Mouse (Mus musculus): ENCODE results near the gene Pitpnm3. TPM values are rescaled to one million over a fixed set of nuclear protein-coding genes. Genes with fewer than 3 reads are reported as not detected.
"Not testable (repeated sequence)": the region's sequence is repeated elsewhere in the genome, so short reads cannot be mapped to it uniquely, and the experiment has no call there.

The Pitpnm3 gene
- polyA plus RNA-seq, 2 experiments: 0.01 to 0.13 TPM

- no peak overlapping the region for H3K4me3 ChIP-seq (ENCODE audit: insufficient read depth in 1 of 2, low read depth in 2 of 2, low read length in 2 of 2)
- H3K27me3 ChIP-seq (ENCODE audit: control insufficient read depth, insufficient read depth, low read length): no peaks in the 10 kb centered on the region
- no peak overlapping the region for H3K27ac ChIP-seq
- DNase-seq (ENCODE audit: low read depth in 3 of 3, low spot score in 3 of 3): no peak
- TF ChIP-seq EP300 (IDR thresholded peaks at IDR 0.05; ENCODE audit: low read depth): no peak
- TF ChIP-seq CTCF (IDR thresholded peaks at IDR 0.05; ENCODE audit: low read depth): no peak
- WGBS (ENCODE audit: insufficient replicate concordance): 74% methylated on average over 5 of the region's 5 CpGs
- no peak overlapping the region for H3K9ac ChIP-seq (replicated peaks)
- no peak for ATAC-seq (ENCODE audit: insufficient read depth)
- no peaks in the 10 kb centered on the region; the same call in 1 of the 2 replicates for H3K36me3 ChIP-seq (replicated peaks; ENCODE audit: control insufficient read depth, insufficient read depth, low read depth)
- H3K4me1 ChIP-seq (replicated peaks; ENCODE audit: control insufficient read depth in 2 of 2, insufficient read depth in 2 of 2, low read length in 1 of 2): no peaks in the 10 kb centered on the region
- no peak overlapping the region for H3K4me2 ChIP-seq (ENCODE audit: low read depth)
- H3K9me3 ChIP-seq (ENCODE audit: control insufficient read depth, low read length): no peaks in the 10 kb centered on the region
Measured at GRCm38 (mm10) chr11:72175966-72176365, 40.4 kb upstream of the Pitpnm3 start.

DNA sequence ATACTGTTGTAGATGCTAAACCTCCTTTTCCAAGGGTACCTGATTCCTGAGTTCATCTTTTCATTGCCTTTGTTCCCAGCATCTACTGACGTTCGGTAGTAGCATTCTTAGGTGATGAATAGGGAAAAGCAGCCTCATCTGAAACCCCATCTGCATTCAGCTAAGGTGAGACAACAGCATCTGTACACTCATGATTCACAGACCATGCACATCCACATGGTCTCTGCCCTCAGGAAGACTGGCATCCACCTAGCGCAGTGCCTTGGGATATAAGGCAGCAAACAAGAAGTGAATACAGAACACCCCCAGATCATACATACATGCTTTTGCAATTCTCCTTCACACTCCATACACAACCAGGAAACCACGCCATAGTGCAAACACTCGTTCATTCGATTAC, 39.1 kb upstream of the Pitpnm3 start:
- Histone ChIP-seq H3K9me3 (ENCODE audit: control insufficient read depth, low read length) (no peaks in the 10 kb centered on the region), H3K36me3 (replicated peaks; ENCODE audit: control insufficient read depth, insufficient read depth, low read depth) (no peaks in the 10 kb centered on the region; the same call in 1 of the 2 replicates), H3K9ac (replicated peaks) (no peak overlapping the region), H3K4me2 (ENCODE audit: low read depth) (no peak overlapping the region), H3K27ac (no peak overlapping the region), H3K27me3 (ENCODE audit: control insufficient read depth, insufficient read depth, low read length) (no peaks in the 10 kb centered on the region), H3K4me3 (ENCODE audit: insufficient read depth in 1 of 2, low read depth in 2 of 2, low read length in 2 of 2) (no peak overlapping the region), H3K4me1 (replicated peaks; ENCODE audit: control insufficient read depth in 2 of 2, insufficient read depth in 2 of 2, low read length in 1 of 2) (no peaks in the 10 kb centered on the region)
- ATAC-seq (ENCODE audit: insufficient read depth): no peak
- TF ChIP-seq CTCF (IDR thresholded peaks at IDR 0.05; ENCODE audit: low read depth): no peak
- TF ChIP-seq EP300 (IDR thresholded peaks at IDR 0.05; ENCODE audit: low read depth): no peak
- 80% methylated on average over 6 of the region's 6 CpGs for WGBS (ENCODE audit: insufficient replicate concordance)
- no peak for DNase-seq (ENCODE audit: low read depth in 3 of 3, low spot score in 3 of 3)

- no peak overlapping the region for H3K4me3 ChIP-seq (ENCODE audit: insufficient read depth in 1 of 2, low read depth in 2 of 2, low read length in 2 of 2)
- no peaks in the 10 kb centered on the region for H3K9me3 ChIP-seq (ENCODE audit: control insufficient read depth, low read length)
- ATAC-seq (ENCODE audit: insufficient read depth) (no peak), DNase-seq (ENCODE audit: low read depth in 3 of 3, low spot score in 3 of 3) (no peak)
- H3K27ac ChIP-seq: no peak overlapping the region
- no peak overlapping the region for H3K4me2 ChIP-seq (ENCODE audit: low read depth)
- H3K4me1 ChIP-seq (replicated peaks; ENCODE audit: control insufficient read depth in 2 of 2, insufficient read depth in 2 of 2, low read length in 1 of 2): no peaks in the 10 kb centered on the region
- 71% methylated on average over 5 of the region's 5 CpGs for WGBS (ENCODE audit: insufficient replicate concordance)
- TF ChIP-seq EP300 (IDR thresholded peaks at IDR 0.05; ENCODE audit: low read depth) (no peak), CTCF (IDR thresholded peaks at IDR 0.05; ENCODE audit: low read depth) (no peak)
- H3K9ac ChIP-seq (replicated peaks): no peak overlapping the region
- no peaks in the 10 kb centered on the region; the same call in 1 of the 2 replicates for H3K36me3 ChIP-seq (replicated peaks; ENCODE audit: control insufficient read depth, insufficient read depth, low read depth)
- H3K27me3 ChIP-seq (ENCODE audit: control insufficient read depth, insufficient read depth, low read length): no peaks in the 10 kb centered on the region
Measured at GRCm38 (mm10) chr11:72173506-72173905, 37.9 kb upstream of the Pitpnm3 start.

GRCm38 (mm10) chr11:72171906-72172305, 36.3 kb upstream of the Pitpnm3 start:
- H3K9ac ChIP-seq (replicated peaks); H3K27ac ChIP-seq; H3K27me3 ChIP-seq (ENCODE audit: control insufficient read depth, insufficient read depth, low read length); H3K4me1 ChIP-seq (replicated peaks; ENCODE audit: control insufficient read depth in 2 of 2, insufficient read depth in 2 of 2, low read length in 1 of 2); H3K4me3 ChIP-seq (ENCODE audit: insufficient read depth in 1 of 2, low read depth in 2 of 2, low read length in 2 of 2); ATAC-seq (ENCODE audit: insufficient read depth); H3K36me3 ChIP-seq (replicated peaks; ENCODE audit: control insufficient read depth, insufficient read depth, low read depth); H3K4me2 ChIP-seq (ENCODE audit: low read depth); DNase-seq (ENCODE audit: low read depth in 3 of 3, low spot score in 3 of 3); H3K9me3 ChIP-seq (ENCODE audit: control insufficient read depth, low read length): not testable (repeated sequence)
- 61% methylated on average over 4 of the region's 4 CpGs for WGBS (ENCODE audit: insufficient replicate concordance)

DNA sequence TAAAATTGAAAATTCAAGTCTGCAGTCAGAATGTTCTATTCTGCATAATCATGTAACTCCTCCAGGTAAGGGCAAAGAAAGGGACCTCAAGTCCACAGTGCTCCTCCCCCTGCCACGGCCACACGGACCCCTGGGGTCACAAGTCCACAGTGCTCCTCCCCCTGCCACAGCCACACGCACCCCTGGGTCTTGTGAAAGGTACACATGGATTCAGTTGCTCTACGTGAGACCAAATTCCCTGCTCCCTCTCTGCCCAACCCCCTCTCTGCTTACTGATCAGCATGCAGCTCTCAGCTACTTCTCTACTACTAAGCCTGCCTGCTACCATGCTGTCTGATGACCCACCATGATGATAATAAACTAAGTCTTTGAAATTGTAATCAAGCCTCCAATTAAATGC, 34.3 kb upstream of the Pitpnm3 start:
- H3K27me3 ChIP-seq (ENCODE audit: control insufficient read depth, insufficient read depth, low read length): no peaks in the 10 kb centered on the region
- H3K4me3 ChIP-seq (ENCODE audit: insufficient read depth in 1 of 2, low read depth in 2 of 2, low read length in 2 of 2): no peak overlapping the region
- TF ChIP-seq EP300 (IDR thresholded peaks at IDR 0.05; ENCODE audit: low read depth) (no peak), CTCF (IDR thresholded peaks at IDR 0.05; ENCODE audit: low read depth) (no peak)
- no peak overlapping the region for H3K4me2 ChIP-seq (ENCODE audit: low read depth)
- H3K9ac ChIP-seq (replicated peaks): no peak overlapping the region
- H3K27ac ChIP-seq: no peak overlapping the region
- no peaks in the 10 kb centered on the region for H3K4me1 ChIP-seq (replicated peaks; ENCODE audit: control insufficient read depth in 2 of 2, insufficient read depth in 2 of 2, low read length in 1 of 2)
- DNase-seq (ENCODE audit: low read depth in 3 of 3, low spot score in 3 of 3) (no peak), ATAC-seq (ENCODE audit: insufficient read depth) (no peak)
- whole genome bisulfite sequencing (ENCODE audit: insufficient replicate concordance): 61% methylated on average over 4 of the region's 4 CpGs
- H3K36me3 ChIP-seq (replicated peaks; ENCODE audit: control insufficient read depth, insufficient read depth, low read depth): no peaks in the 10 kb centered on the region; the same call in 1 of the 2 replicates
- no peaks in the 10 kb centered on the region for H3K9me3 ChIP-seq (ENCODE audit: control insufficient read depth, low read length)

Data from liver, embryonic 14.5 days (tissue).